Mouse (Mus musculus) CH12.LX (cell line): ENCODE measurements around the gene Lmx1a. TPM values are rescaled to one million over a fixed set of nuclear protein-coding genes. Genes with fewer than 3 reads are reported as not detected.

Experiments used
- DNase-seq: peaks from one replicate; pipeline ENCODE4 v3.0.0-alpha.2; 2013; ENCODE audit errors: extremely low read depth
- H3K27ac ChIP-seq: 2 replicates; pipeline ENCODE4 v1.5.1; 2012; ENCODE audit warnings: low read depth, mild to moderate bottlenecking, control low read depth, moderate library complexity; ENCODE audit not compliant: insufficient read depth
- H3K27me3 ChIP-seq: replicated peaks from 2 replicates; pipeline ENCODE3; 2012; ENCODE audit warnings: inconsistent platforms
- H3K36me3 ChIP-seq, 2 experiments: replicated peaks in 1 of 2; 2 replicates each; pipeline versions ENCODE3 to v1.6.1; 2012; ENCODE audit warnings: inconsistent platforms in 1 of 2, low read length in 1 of 2, mild to moderate bottlenecking in 1 of 2, mixed read lengths in 1 of 2, moderate library complexity in 1 of 2; ENCODE audit not compliant: control insufficient read depth in 1 of 2, insufficient read depth in 1 of 2
- H3K4me1 ChIP-seq, 2 experiments: 2 replicates each; pipeline ENCODE4 v1.6.1; 2012; ENCODE audit warnings: inconsistent platforms in 1 of 2, moderate library complexity in 1 of 2; ENCODE audit not compliant: insufficient read depth in 2 of 2, control insufficient read depth in 1 of 2
- H3K4me2 ChIP-seq: 2 replicates; pipeline ENCODE4 v1.6.1; 2012; ENCODE audit warnings: low read depth, mild to moderate bottlenecking, control low read depth; ENCODE audit not compliant: poor library complexity, insufficient read depth, severe bottlenecking
- H3K4me3 ChIP-seq, 3 experiments: fragments of 150-350 bp in 1 of 3; sonication (generic) in 1 of 3; replicated peaks in 1 of 3; 2 replicates each; pipeline versions ENCODE3 to v1.5.1; 2011 to 2012; ENCODE audit warnings: low read depth in 2 of 3, low read length in 2 of 3, mild to moderate bottlenecking in 2 of 3, moderate library complexity in 2 of 3, control low read depth in 1 of 3, improper control_type of control experiment in 1 of 3, inconsistent platforms in 1 of 3, mixed read lengths in 1 of 3; ENCODE audit not compliant: poor library complexity in 1 of 3
- H3K79me2 ChIP-seq: replicated peaks from 2 replicates; pipeline ENCODE4 v1.6.1; 2012; ENCODE audit warnings: mild to moderate bottlenecking, moderate library complexity; ENCODE audit not compliant: control insufficient read depth, poor library complexity, insufficient read depth, severe bottlenecking; ENCODE audit errors: extremely low read depth
- H3K9ac ChIP-seq: 2 replicates; pipeline ENCODE4 v1.6.1; 2012; ENCODE audit warnings: low read depth, mild to moderate bottlenecking, control low read depth, moderate library complexity; ENCODE audit not compliant: insufficient read depth
- H3K9me3 ChIP-seq: replicated peaks from 2 replicates; pipeline ENCODE3; 2012; ENCODE audit warnings: low read length, inconsistent platforms, mixed read lengths
- CTCF ChIP-seq, 2 experiments: IDR thresholded peaks in 1 of 2; conservative IDR thresholded peaks in 1 of 2; 2 replicates each; pipeline ENCODE4 v1.5.1; 2011 to 2012; ENCODE audit warnings: low read depth in 2 of 2, low read length in 2 of 2, improper control_type of control experiment in 1 of 2, inconsistent platforms in 1 of 2, mild to moderate bottlenecking in 1 of 2, moderate library complexity in 1 of 2
- E2F4 ChIP-seq: IDR thresholded peaks from 2 replicates; pipeline ENCODE4 v1.6.1; 2011; ENCODE audit warnings: low read depth, low read length, improper control_type of control experiment; ENCODE audit not compliant: insufficient replicate concordance
- ELF1 ChIP-seq: IDR thresholded peaks from 2 replicates; pipeline ENCODE4 v1.6.1; 2014; ENCODE audit warnings: low read depth, mild to moderate bottlenecking, inconsistent platforms, low read length, improper control_type of control experiment
- ETS1 ChIP-seq: conservative IDR thresholded peaks from 2 replicates; pipeline ENCODE4 v1.6.1; 2012; ENCODE audit warnings: low read depth, mild to moderate bottlenecking, inconsistent platforms, low read length, improper control_type of control experiment, moderate library complexity
- GABPA ChIP-seq: IDR thresholded peaks from 2 replicates; pipeline ENCODE4 v1.6.1; 2012; ENCODE audit warnings: low read depth, low read length, improper control_type of control experiment, inconsistent platforms; ENCODE audit not compliant: insufficient replicate concordance
- JUN ChIP-seq: IDR thresholded peaks from 2 replicates; pipeline ENCODE4 v1.6.1; 2011; ENCODE audit warnings: low read depth, mild to moderate bottlenecking, low read length, improper control_type of control experiment, moderate library complexity; ENCODE audit not compliant: insufficient read depth
- MEF2A ChIP-seq: IDR thresholded peaks from 2 replicates; pipeline ENCODE4 v1.6.1; 2014; ENCODE audit warnings: low read depth, mild to moderate bottlenecking, inconsistent platforms, low read length, improper control_type of control experiment, borderline replicate concordance
- MXI1 ChIP-seq: IDR thresholded peaks from 2 replicates; pipeline ENCODE4 v1.6.1; 2011; ENCODE audit warnings: mild to moderate bottlenecking, low read depth, low read length, improper control_type of control experiment
- POLR2AphosphoS2 ChIP-seq: IDR thresholded peaks from 2 replicates; pipeline ENCODE4 v1.6.1; 2011; ENCODE audit warnings: low read depth, low read length, improper control_type of control experiment
- RAD21 ChIP-seq: IDR thresholded peaks from 2 replicates; pipeline ENCODE4 v1.6.1; 2011; ENCODE audit warnings: low read depth, mild to moderate bottlenecking, low read length, improper control_type of control experiment, moderate library complexity
- RCOR1 ChIP-seq: conservative IDR thresholded peaks from 2 replicates; pipeline ENCODE4 v1.6.1; 2012; ENCODE audit warnings: low read depth, mild to moderate bottlenecking, inconsistent platforms, low read length, improper control_type of control experiment
- SMC3 ChIP-seq: IDR thresholded peaks from 2 replicates; pipeline ENCODE4 v1.6.1; 2011; ENCODE audit warnings: low read depth, low read length, improper control_type of control experiment
- TBP ChIP-seq: conservative IDR thresholded peaks from 2 replicates; pipeline ENCODE4 v1.6.1; 2011; ENCODE audit warnings: low read depth, low read length, improper control_type of control experiment
- UBTF ChIP-seq: IDR thresholded peaks from 2 replicates; pipeline ENCODE4 v1.6.1; 2012; ENCODE audit warnings: low read depth, mild to moderate bottlenecking, inconsistent platforms, low read length, improper control_type of control experiment, moderate library complexity
- ZKSCAN1 ChIP-seq: IDR thresholded peaks from 2 replicates; pipeline ENCODE4 v1.6.1; 2012; ENCODE audit warnings: low read depth, inconsistent platforms, low read length, improper control_type of control experiment, borderline replicate concordance
- dilution Hi-C: fragments of 300-500 bp; cut with MboI; formaldehyde crosslinking; loops from 2 replicates; pipeline ENCODE4 v1.14.3; 2020; ENCODE audit warnings: low sequenced_read_pairs; ENCODE audit not compliant: extremely low pct_unique_long_range_greater_than_20kb, extremely low pct_ligation_motif_present
- in situ Hi-C: fragments of 300-500 bp; cut with MboI; formaldehyde crosslinking; loops from 3 replicates; pipeline ENCODE4 v1.14.3; 2019; ENCODE audit warnings: low sequenced_read_pairs, low pct_ligation_motif_present, low pct_unique_long_range_greater_than_20kb, mixed read lengths
- polyA plus RNA-seq: library from polyadenylated mRNA; unstranded; fragments of >175 nt; gene quantifications from 2 replicates; pipeline ENCODE4 v1.2.1, GENCODE M21; 2012; ENCODE audit warnings: low read depth; ENCODE audit not compliant: insufficient read length
- total RNA-seq, 2 experiments: library from RNA; depleted of rRNA; stranded (reverse); fragments of 300-350 nt in 1 of 2; fragments of >200 nt in 1 of 2; gene quantifications; 2 replicates each; pipeline ENCODE4 v1.2.3; 2012 to 2014

Lmx1a gene
- total and polyA plus RNA-seq, 3 experiments = not detected

DNA sequence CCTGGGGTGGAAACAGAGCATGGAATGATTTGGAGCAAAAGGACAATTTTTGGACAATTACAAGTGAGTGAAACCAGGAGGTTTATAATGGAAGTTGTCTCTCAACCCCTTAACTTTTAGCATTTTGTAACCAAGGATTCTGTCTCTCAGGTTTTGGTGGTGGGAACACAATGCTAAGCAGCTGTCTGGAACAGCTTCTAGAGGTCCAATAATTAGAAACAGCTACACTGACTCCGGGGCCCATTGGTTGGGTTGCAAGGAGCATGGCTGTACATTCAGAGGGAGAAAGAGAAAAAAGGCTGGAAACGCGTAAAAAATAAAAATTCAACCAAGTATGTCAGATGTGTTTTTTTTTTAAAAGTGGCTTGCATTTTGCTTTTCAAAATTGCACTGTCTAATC lies 40.4 kb upstream of the Lmx1a start:
- dilution Hi-C loops = loop anchor here (25.0 kb wide), 1 partner anchor 236 kb away; no protein-coding TSS in a partner anchor
- H3K4me2 ChIP-seq = no peak overlapping the region
- DNase-seq = no peak
- peaks cover 6% of the 10 kb centered on the region for H3K27me3 ChIP-seq
- TF ChIP-seq ETS1 (no peak), POLR2AphosphoS2 (no peak), RAD21 (no peak), GABPA (no peak), TBP (no peak), ZKSCAN1 (no peak), RCOR1 (no peak), MXI1 (no peak), UBTF (no peak), E2F4 (no peak), JUN (no peak), SMC3 (no peak), CTCF (conservative IDR thresholded peaks at IDR 0.05 in 1 of 2, IDR thresholded peaks at IDR 0.05 in 1 of 2; ENCODE audit: low read depth in 2 of 2, low read length in 2 of 2) (no peak), MEF2A (no peak)
- H3K27ac ChIP-seq = no peak overlapping the region
- H3K9me3 ChIP-seq = peaks cover 31% of the 10 kb centered on the region
- H3K4me3 ChIP-seq = no peak overlapping the region
- no peak overlapping the region for H3K9ac ChIP-seq
- no peaks in the 10 kb centered on the region for H3K36me3 ChIP-seq
- H3K4me1 ChIP-seq = no peaks in the 10 kb centered on the region
- H3K79me2 ChIP-seq = no peaks in the 10 kb centered on the region
- in situ Hi-C loops = no loop called here

DNA sequence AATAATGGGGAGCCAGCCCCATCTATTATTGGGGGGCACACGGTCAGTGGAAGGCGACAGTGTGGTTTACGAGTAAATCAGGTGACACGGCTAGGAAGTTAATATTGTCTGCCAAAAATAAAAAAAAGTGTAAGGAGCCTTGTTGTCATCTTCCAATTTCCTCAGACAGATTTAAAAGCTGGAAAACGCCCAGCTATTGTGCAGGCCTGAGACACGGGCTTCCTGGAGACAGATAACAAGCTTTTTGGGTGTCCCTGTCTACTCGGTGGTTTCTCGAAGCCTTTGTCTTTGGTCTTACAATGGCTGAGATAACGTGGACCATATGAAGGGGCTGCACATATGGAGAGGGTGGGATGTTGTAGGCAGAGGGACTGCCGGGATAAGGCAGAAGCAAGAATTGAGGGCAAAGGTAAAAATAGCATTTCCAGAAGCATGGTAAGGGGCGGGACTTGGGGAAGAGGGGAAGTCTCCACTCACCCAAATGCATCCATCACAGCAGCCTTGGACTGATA lies 39.9 kb upstream of the Lmx1a start:
- dilution Hi-C loops (loop anchor here (25.0 kb wide), 1 partner anchor 237 kb away; no protein-coding TSS in a partner anchor), in situ Hi-C loops (no loop called here)
- Histone ChIP-seq H3K4me3 (no peak overlapping the region), H3K36me3 (no peaks in the 10 kb centered on the region), H3K9me3 (peaks cover 36% of the 10 kb centered on the region), H3K27ac (no peak overlapping the region), H3K4me2 (no peak overlapping the region), H3K9ac (no peak overlapping the region), H3K79me2 (no peaks in the 10 kb centered on the region), H3K27me3 (peaks cover 2% of the 10 kb centered on the region), H3K4me1 (no peaks in the 10 kb centered on the region)
- TF ChIP-seq ETS1 = no peak
- TF ChIP-seq ELF1 = no peak
- DNase-seq = no peak
